Mouse (Mus musculus) heart, postnatal 10 days (tissue): ENCODE measurements around the gene Akap2. TPM values are rescaled to one million over a fixed set of nuclear protein-coding genes. Genes with fewer than 3 reads are reported as not detected.

Experiments
- DNase-seq, 2 experiments: peaks; one replicate each; pipeline ENCODE4 v3.0.0; 2021
- intact Hi-C: fragments of 180-260 bp; cut with DNase I; formaldehyde crosslinking; loops from one replicate; pipeline ENCODE4 v1.15.1; 2025
- total RNA-seq, 2 experiments: library from RNA; stranded (reverse); gene quantifications; 2 replicates each; pipeline ENCODE4 v1.2.3; 2021

Akap2 gene
- total RNA-seq, 2 experiments from 2014 or later: 127 to 141 TPM

- intact Hi-C loops: no loop called here
- no peak for DNase-seq
These were observed 104.3 kb downstream of the Akap2 start for GRCm38 (mm10) chr4:57821556-57822356.

- intact Hi-C loops: no loop called here
- DNase-seq: no peak
These were observed 105.2 kb downstream of the Akap2 start for GRCm38 (mm10) chr4:57822641-57823040.

GRCm38 (mm10) chr4:57824626-57825240 is 107.3 kb downstream of the Akap2 start:
- DNase-seq: no peak
- intact Hi-C loops: no loop called here

GRCm38 (mm10) chr4:57826272-57826671 is 108.8 kb downstream of the Akap2 start:
- intact Hi-C loops: no loop called here
- DNase-seq: no peak

GRCm38 (mm10) chr4:57829131-57829530 is 111.7 kb downstream of the Akap2 start:
- intact Hi-C loops: no loop called here

GRCm38 (mm10) chr4:57829740-57830139 is 112.3 kb downstream of the Akap2 start:
- intact Hi-C loops: no loop called here
- DNase-seq: no peak

More at GRCm38 (mm10) chr4:57829131-57829530, 111.7 kb downstream of the Akap2 start:
- DNase-seq: no peak

GRCm38 (mm10) chr4:57832318-57832717 is 114.9 kb downstream of the Akap2 start:
- intact Hi-C loops: loop anchor here (2.0 kb wide), 1 partner anchor 16 kb away; no protein-coding TSS in a partner anchor
- no peak for DNase-seq

GRCm38 (mm10) chr4:57833060-57833459 is 115.6 kb downstream of the Akap2 start:
- DNase-seq: no peak
- intact Hi-C loops: loop anchor here (2.0 kb wide), 1 partner anchor 16 kb away; no protein-coding TSS in a partner anchor

GRCm38 (mm10) chr4:57834141-57834540 is 116.7 kb downstream of the Akap2 start:
- intact Hi-C loops: no loop called here
- DNase-seq: peak in 1 of 2 experiments; percentile 44

- intact Hi-C loops: no loop called here
- DNase-seq: no peak
These were observed 119.6 kb downstream of the Akap2 start for GRCm38 (mm10) chr4:57837089-57837488.

GRCm38 (mm10) chr4:57839343-57839742 is 121.9 kb downstream of the Akap2 start:
- DNase-seq: no peak

GRCm38 (mm10) chr4:57841911-57842310 is 124.5 kb downstream of the Akap2 start:
- intact Hi-C loops: loop anchor here (2.0 kb wide), 1 partner anchor 29 kb away; no protein-coding TSS in a partner anchor
- DNase-seq: no peak

More at GRCm38 (mm10) chr4:57839343-57839742, 121.9 kb downstream of the Akap2 start:
- intact Hi-C loops: no loop called here

GRCm38 (mm10) chr4:57842472-57843305 is 125.2 kb downstream of the Akap2 start:
- intact Hi-C loops: loop anchor here (2.0 kb wide), 1 partner anchor 30 kb away; no protein-coding TSS in a partner anchor
- peak in 1 of 2 experiments; percentile 42 for DNase-seq

- peak; percentile 90 to 94 for DNase-seq
- intact Hi-C loops: no loop called here
These were observed 127.6 kb downstream of the Akap2 start for GRCm38 (mm10) chr4:57845031-57845431.

GRCm38 (mm10) chr4:57845541-57846210 is 128.2 kb downstream of the Akap2 start:
- intact Hi-C loops: loop anchor here (2.0 kb wide), 3 partner anchors 15 to 173 kb away; no protein-coding TSS in a partner anchor
- DNase-seq: peak in 1 of 2 experiments; percentile 46

- intact Hi-C loops: loop anchor here (2.0 kb wide), 3 partner anchors 14 to 174 kb away; no protein-coding TSS in a partner anchor
- peak in 1 of 2 experiments; percentile 27 for DNase-seq
These were observed 129.0 kb downstream of the Akap2 start for GRCm38 (mm10) chr4:57846381-57846990.

- intact Hi-C loops: loop anchor here (2.0 kb wide), 3 partner anchors 14 to 174 kb away; no protein-coding TSS in a partner anchor
- peak; percentile 72 to 77 for DNase-seq
These were observed 129.6 kb downstream of the Akap2 start for GRCm38 (mm10) chr4:57846991-57847422.

GRCm38 (mm10) chr4:57847676-57848075 is 130.2 kb downstream of the Akap2 start:
- no peak for DNase-seq
- intact Hi-C loops: loop anchor here (2.0 kb wide), 3 partner anchors 13 to 175 kb away; no protein-coding TSS in a partner anchor

- no peak for DNase-seq
These were observed 132.0 kb downstream of the Akap2 start for GRCm38 (mm10) chr4:57849465-57849864.

More at GRCm38 (mm10) chr4:57849465-57849864, 132.0 kb downstream of the Akap2 start:
- intact Hi-C loops: no loop called here
